Mouse (Mus musculus) limb, embryonic 12.5 days (tissue): Measurements from ENCODE around the gene Fsd2. TPM values are rescaled to one million over a fixed set of nuclear protein-coding genes. Genes with fewer than 3 reads are reported as not detected.

ENCODE experiments used
- ATAC-seq: fragments of 200-750 bp; cut with Nextera tagmentation; 2 replicates; pipeline ENCODE4 v1.8.0; 2017; ENCODE audit warnings: low read depth, moderate TSS enrichment; ENCODE audit not compliant: insufficient number of reproducible peaks, insufficient read depth, low FRiP score, low TSS enrichment
- H3K27ac ChIP-seq: fragments of 300-500 bp; sonication (generic); 2 replicates; pipeline ENCODE4 v1.5.1; 2016; ENCODE audit warnings: mild to moderate bottlenecking, moderate library complexity
- H3K27me3 ChIP-seq: fragments of 300-500 bp; sonication (generic); 2 replicates; pipeline ENCODE4 v1.6.1; 2016; ENCODE audit warnings: mild to moderate bottlenecking, moderate library complexity
- H3K36me3 ChIP-seq: fragments of 300-500 bp; sonication (generic); 2 replicates; pipeline ENCODE4 v1.6.1; 2016; ENCODE audit warnings: mild to moderate bottlenecking, moderate library complexity
- H3K4me1 ChIP-seq: fragments of 300-500 bp; sonication (generic); replicated peaks from 2 replicates; pipeline ENCODE4 v1.6.1; 2016
- H3K4me2 ChIP-seq: fragments of 300-500 bp; sonication (generic); 2 replicates; pipeline ENCODE4 v1.6.1; 2016; ENCODE audit warnings: mild to moderate bottlenecking, moderate library complexity
- H3K4me3 ChIP-seq: fragments of 300-500 bp; sonication (generic); replicated peaks from 2 replicates; pipeline ENCODE4 v1.5.1; 2016; ENCODE audit warnings: mild to moderate bottlenecking
- H3K9ac ChIP-seq: fragments of 300-500 bp; sonication (generic); replicated peaks from 2 replicates; pipeline ENCODE4 v1.6.1; 2016; ENCODE audit warnings: mild to moderate bottlenecking, moderate library complexity
- H3K9me3 ChIP-seq: fragments of 300-500 bp; sonication (generic); 2 replicates; pipeline ENCODE4 v1.6.1; 2016; ENCODE audit warnings: mild to moderate bottlenecking, moderate library complexity
- WGBS: fragments of 180-500 bp; shearing (Covaris S2); methylation state at CpG from one replicate; pipeline ENCODE4 v1.1.7; 2016; 5-methylcytosine and 5-hydroxymethylcytosine counted together
- polyA plus RNA-seq: library from polyadenylated mRNA; unstranded; fragments of >200 nt; fragmentation: Nextera tagmentation; extraction: Ambion mirVana; gene quantifications from 2 replicates; pipeline ENCODE4 v1.2.1, GENCODE M21; 2016

The Fsd2 gene
- polyA plus RNA-seq, 1 experiment from 2014 or later, result 0.08 TPM

GRCm38 (mm10) chr7:81593387-81593786, 26.6 kb upstream of the Fsd2 start:
- H3K9ac ChIP-seq, result no peak overlapping the region
- H3K4me1 ChIP-seq, result no peaks in the 10 kb centered on the region
- no peak overlapping the region for H3K27ac ChIP-seq
- no peaks in the 10 kb centered on the region for H3K27me3 ChIP-seq
- peaks cover 72% of the 10 kb centered on the region for H3K36me3 ChIP-seq
- no peak overlapping the region for H3K4me2 ChIP-seq
- no peaks in the 10 kb centered on the region for H3K9me3 ChIP-seq
- WGBS, result 93% methylated on average over 8 of the region's 8 CpGs
- no peak overlapping the region for H3K4me3 ChIP-seq
- no peak for ATAC-seq

DNA sequence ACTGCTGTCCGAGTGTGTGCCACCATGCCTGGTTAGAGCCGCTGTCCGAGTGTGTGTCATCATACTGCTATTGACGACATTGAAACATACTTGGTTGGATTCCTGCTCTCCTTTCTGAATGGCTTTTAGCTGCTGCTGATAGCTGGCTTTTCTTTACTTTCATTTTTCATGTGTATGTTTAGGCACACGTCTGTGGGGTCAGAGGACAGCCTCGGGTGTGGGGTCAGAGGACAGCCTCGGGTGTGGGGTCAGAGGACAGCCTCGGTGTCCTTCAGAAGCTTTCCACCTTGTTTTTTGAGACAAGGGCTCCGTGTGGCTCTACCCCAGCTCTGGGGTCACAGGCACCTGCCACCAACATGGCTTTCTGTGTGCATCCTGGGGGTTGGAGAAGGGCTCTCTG, 25.9 kb upstream of the Fsd2 start:
- H3K36me3 ChIP-seq, result peaks cover 67% of the 10 kb centered on the region
- H3K9ac ChIP-seq, result no peak overlapping the region
- no peaks in the 10 kb centered on the region for H3K27me3 ChIP-seq
- 80% methylated on average over 9 of the region's 9 CpGs for WGBS
- H3K27ac ChIP-seq, result no peak overlapping the region
- no peaks in the 10 kb centered on the region for H3K9me3 ChIP-seq
- no peak for ATAC-seq
- H3K4me2 ChIP-seq, result no peak overlapping the region
- H3K4me3 ChIP-seq, result no peak overlapping the region
- no peaks in the 10 kb centered on the region for H3K4me1 ChIP-seq

GRCm38 (mm10) chr7:81587238-81587637, 20.5 kb upstream of the Fsd2 start:
- WGBS, result 83% methylated on average over 4 of the region's 4 CpGs
- Histone ChIP-seq H3K4me2 (no peak overlapping the region), H3K36me3 (peaks cover 45% of the 10 kb centered on the region), H3K4me1 (no peaks in the 10 kb centered on the region), H3K9me3 (0 out of 2 replicates have a peak, but pooled peaks cover 7% of the 10 kb centered on the region), H3K27ac (no peak overlapping the region), H3K27me3 (no peaks in the 10 kb centered on the region), H3K4me3 (no peak overlapping the region), H3K9ac (no peak overlapping the region)
- ATAC-seq, result no peak

DNA sequence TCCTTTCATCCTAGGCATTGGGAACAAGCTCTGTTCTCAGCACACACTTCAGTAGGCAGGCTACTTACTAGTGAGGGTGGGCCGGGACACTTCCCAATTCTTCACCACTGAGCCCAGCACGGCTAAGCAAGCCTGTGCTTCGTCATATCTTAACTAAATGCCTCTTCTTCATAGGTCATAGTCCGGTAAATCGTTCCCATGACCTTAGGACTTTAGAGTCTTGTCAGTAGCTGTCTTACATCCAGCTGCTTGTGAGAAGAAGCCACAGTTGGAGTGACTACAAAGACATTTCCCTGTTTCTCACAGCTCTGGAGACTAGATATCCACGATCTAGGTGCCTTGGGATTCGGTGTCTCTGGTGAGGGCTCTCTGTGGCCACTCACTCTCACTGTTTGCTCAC, 18.6 kb upstream of the Fsd2 start:
- Histone ChIP-seq H3K4me1 (no peaks in the 10 kb centered on the region), H3K9me3 (0 out of 2 replicates have a peak, but pooled peaks cover 7% of the 10 kb centered on the region), H3K36me3 (peaks cover 30% of the 10 kb centered on the region), H3K4me3 (no peak overlapping the region), H3K4me2 (no peak overlapping the region), H3K9ac (no peak overlapping the region), H3K27ac (no peak overlapping the region), H3K27me3 (no peaks in the 10 kb centered on the region)
- no peak for ATAC-seq
- 86% methylated on average over 7 of the region's 7 CpGs for WGBS

DNA sequence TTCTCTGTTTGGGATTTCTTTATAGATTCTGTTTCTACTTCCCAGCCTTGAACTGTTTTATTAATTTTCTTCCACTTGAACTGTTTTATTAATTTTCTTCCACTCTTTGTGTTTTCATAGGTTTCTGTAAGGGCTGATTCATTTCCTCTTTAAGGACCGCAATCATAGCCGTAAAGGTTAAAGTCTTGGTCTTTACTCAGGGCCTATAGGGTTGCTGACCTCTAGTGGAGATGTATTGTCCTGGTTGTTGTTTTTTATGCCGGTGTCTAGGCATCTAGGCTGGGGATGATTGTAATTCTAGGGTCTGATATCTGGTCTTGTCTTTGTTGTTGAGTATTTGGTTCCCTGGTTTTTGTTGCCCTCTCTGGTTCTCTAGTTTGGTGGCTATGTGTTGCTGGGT, 16.8 kb upstream of the Fsd2 start:
- WGBS, result 63% methylated on average over 3 of the region's 3 CpGs
- ATAC-seq, result no peak

DNA sequence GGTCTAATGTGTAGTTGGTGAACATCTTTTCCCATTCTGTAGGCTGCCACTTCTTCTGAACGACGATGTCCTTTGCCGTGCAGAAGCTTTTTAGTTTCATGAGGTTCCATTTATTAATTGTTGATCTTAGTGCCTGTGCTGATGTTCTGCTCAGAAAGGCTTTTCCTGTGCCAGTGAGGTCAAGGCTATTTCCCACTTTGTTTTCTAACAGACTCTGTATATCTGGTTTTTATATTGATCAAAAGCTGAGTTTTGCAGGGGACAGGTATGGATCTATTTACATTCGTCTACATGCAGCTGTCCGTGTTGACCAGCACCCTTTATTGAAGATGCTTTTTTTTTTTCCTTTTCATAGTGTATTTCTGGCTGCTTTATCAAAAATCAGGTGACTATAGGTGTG, 12.6 kb upstream of the Fsd2 start:
- 95% methylated on average over 5 of the region's 5 CpGs for WGBS
- H3K36me3 ChIP-seq, result peaks cover 28% of the 10 kb centered on the region
- no peak overlapping the region for H3K4me2 ChIP-seq
- H3K4me3 ChIP-seq, result no peak overlapping the region
- H3K27me3 ChIP-seq, result no peaks in the 10 kb centered on the region
- H3K27ac ChIP-seq, result no peak overlapping the region
- no peaks in the 10 kb centered on the region for H3K4me1 ChIP-seq
- no peak overlapping the region for H3K9ac ChIP-seq
- H3K9me3 ChIP-seq, result no peaks in the 10 kb centered on the region
- ATAC-seq, result no peak

More for the DNA sequence above, 16.8 kb upstream of the Fsd2 start:
- Histone ChIP-seq H3K4me1 (no peaks in the 10 kb centered on the region), H3K9ac (no peak overlapping the region), H3K27me3 (no peaks in the 10 kb centered on the region), H3K4me3 (no peak overlapping the region), H3K9me3 (0 out of 2 replicates have a peak, but pooled peaks cover 7% of the 10 kb centered on the region), H3K27ac (no peak overlapping the region), H3K36me3 (peaks cover 43% of the 10 kb centered on the region), H3K4me2 (no peak overlapping the region)

- no peak overlapping the region for H3K4me3 ChIP-seq
- WGBS, result 93% methylated on average over 7 of the region's 7 CpGs
- no peak for ATAC-seq
Observed at GRCm38 (mm10) chr7:81578413-81578812, 11.7 kb upstream of the Fsd2 start.

GRCm38 (mm10) chr7:81577872-81578271, 11.1 kb upstream of the Fsd2 start:
- H3K36me3 ChIP-seq, result peaks cover 28% of the 10 kb centered on the region
- ATAC-seq, result no peak
- H3K9me3 ChIP-seq, result no peaks in the 10 kb centered on the region
- peaks cover under 1% of the 10 kb centered on the region; the same call in 1 of the 2 replicates for H3K4me1 ChIP-seq
- WGBS, result 93% methylated on average over 3 of the region's 3 CpGs
- no peak overlapping the region for H3K4me2 ChIP-seq
- no peak overlapping the region for H3K4me3 ChIP-seq
- no peak overlapping the region for H3K9ac ChIP-seq
- no peak overlapping the region for H3K27ac ChIP-seq
- no peaks in the 10 kb centered on the region for H3K27me3 ChIP-seq

More at GRCm38 (mm10) chr7:81578413-81578812, 11.7 kb upstream of the Fsd2 start:
- Histone ChIP-seq H3K9me3 (no peaks in the 10 kb centered on the region), H3K4me2 (no peak overlapping the region), H3K9ac (no peak overlapping the region), H3K36me3 (peaks cover 28% of the 10 kb centered on the region), H3K27me3 (no peaks in the 10 kb centered on the region), H3K27ac (no peak overlapping the region), H3K4me1 (no peaks in the 10 kb centered on the region)

- peaks cover 28% of the 10 kb centered on the region for H3K36me3 ChIP-seq
- H3K4me1 ChIP-seq, result peaks cover 4% of the 10 kb centered on the region; the same call in 1 of the 2 replicates
- H3K9me3 ChIP-seq, result no peaks in the 10 kb centered on the region
- H3K4me3 ChIP-seq, result no peak overlapping the region
- H3K27ac ChIP-seq, result no peak overlapping the region
- H3K27me3 ChIP-seq, result no peaks in the 10 kb centered on the region
- H3K4me2 ChIP-seq, result no peak overlapping the region
- no peak overlapping the region for H3K9ac ChIP-seq
- no peak for ATAC-seq
- WGBS, result 96% methylated on average over 10 of the region's 10 CpGs
Observed at GRCm38 (mm10) chr7:81575606-81576005, 8.9 kb upstream of the Fsd2 start.

DNA sequence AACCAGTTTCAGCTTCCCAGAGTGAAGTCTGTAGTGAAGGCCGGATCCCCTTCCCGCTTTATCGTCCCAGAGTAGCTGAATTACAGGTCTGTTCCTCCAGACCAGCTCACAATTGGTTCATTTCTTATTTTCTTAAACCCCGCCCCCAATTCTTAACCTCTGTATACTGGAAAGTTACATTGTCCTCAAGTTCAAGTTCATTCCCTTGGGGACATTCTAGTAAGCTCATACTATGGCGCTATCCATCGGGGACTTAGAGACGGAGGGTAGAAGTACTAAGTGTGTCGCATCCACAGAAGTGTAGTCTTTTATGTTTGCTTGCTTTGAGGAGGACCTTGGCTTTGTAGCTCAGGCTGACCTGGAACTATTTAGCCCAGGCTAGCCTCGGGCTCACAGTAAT, 7.1 kb upstream of the Fsd2 start:
- Histone ChIP-seq H3K27me3 (no peaks in the 10 kb centered on the region), H3K4me3 (no peak overlapping the region), H3K4me1 (peaks cover 4% of the 10 kb centered on the region; the same call in 1 of the 2 replicates), H3K27ac (no peak overlapping the region), H3K9me3 (no peaks in the 10 kb centered on the region), H3K4me2 (no peak overlapping the region), H3K9ac (no peak overlapping the region), H3K36me3 (peaks cover 18% of the 10 kb centered on the region)
- 93% methylated on average over 9 of the region's 9 CpGs for WGBS
- no peak for ATAC-seq

DNA sequence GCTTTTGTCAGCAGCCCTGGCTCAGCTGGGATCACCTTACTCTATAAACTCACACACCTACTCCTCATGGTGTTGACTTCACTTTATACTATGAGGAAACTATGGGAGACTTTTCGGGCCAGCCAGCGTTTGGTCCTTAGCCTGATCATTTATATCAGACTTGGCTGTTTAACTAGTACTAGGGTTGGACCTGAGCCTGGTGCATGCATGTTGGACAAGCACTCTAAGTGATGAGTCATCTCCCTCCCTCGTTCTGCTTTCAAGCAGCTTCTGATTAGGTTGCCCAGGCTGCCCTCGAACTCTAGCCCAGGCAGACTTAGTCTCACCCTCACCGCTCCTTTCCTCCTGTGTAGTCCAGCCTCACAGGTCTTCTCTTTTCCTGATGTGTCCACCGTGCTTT, 6.7 kb upstream of the Fsd2 start:
- WGBS, result 90% methylated on average over 6 of the region's 6 CpGs
- Histone ChIP-seq H3K9me3 (no peaks in the 10 kb centered on the region), H3K36me3 (peaks cover 14% of the 10 kb centered on the region), H3K9ac (no peak overlapping the region), H3K27ac (no peak overlapping the region), H3K4me3 (no peak overlapping the region), H3K27me3 (no peaks in the 10 kb centered on the region), H3K4me2 (no peak overlapping the region), H3K4me1 (peaks cover 4% of the 10 kb centered on the region; the same call in 1 of the 2 replicates)
- no peak for ATAC-seq

GRCm38 (mm10) chr7:81572610-81573268, 6.0 kb upstream of the Fsd2 start:
- Histone ChIP-seq H3K4me2 (peak overlapping the region; percentile 79; the same call in 1 of the 2 replicates), H3K4me1 (peaks cover 4% of the 10 kb centered on the region; the same call in 1 of the 2 replicates), H3K9me3 (no peaks in the 10 kb centered on the region), H3K4me3 (no peak overlapping the region; the same call in 1 of the 2 replicates), H3K27ac (no peak overlapping the region), H3K9ac (no peak overlapping the region), H3K27me3 (no peaks in the 10 kb centered on the region), H3K36me3 (peaks cover 8% of the 10 kb centered on the region; the same call in 1 of the 2 replicates)
- ATAC-seq, result no peak
- 78% methylated on average over 6 of the region's 6 CpGs for WGBS
